Mouse (Mus musculus) liver, embryonic 11.5 days (tissue): ENCODE results near the gene Zfp82. TPM values are rescaled to one million over a fixed set of nuclear protein-coding genes. Genes with fewer than 3 reads are reported as not detected.

ENCODE experiments used
- ATAC-seq: fragments of 200-750 bp; cut with Nextera tagmentation; replicated peaks from 2 replicates; pipeline ENCODE4 v1.8.0; 2017; ENCODE audit warnings: moderate number of reproducible peaks, mild to moderate bottlenecking, moderate TSS enrichment, moderate library complexity; ENCODE audit not compliant: low FRiP score
- DNase-seq: peaks from one replicate; pipeline ENCODE4 v3.0.0-alpha.2; 2017; ENCODE audit warnings: low spot score
- H3K27ac ChIP-seq: fragments of 300-500 bp; sonication (generic); 2 replicates; pipeline ENCODE4 v1.5.1; 2014; ENCODE audit warnings: mild to moderate bottlenecking, low read depth, low read length, control low read depth
- H3K27me3 ChIP-seq: fragments of 300-500 bp; sonication (generic); replicated peaks from 2 replicates; pipeline ENCODE4 v1.6.1; 2014; ENCODE audit warnings: low read length, mixed read lengths; ENCODE audit not compliant: control insufficient read depth, insufficient read depth
- H3K36me3 ChIP-seq: fragments of 300-500 bp; sonication (generic); 2 replicates; pipeline ENCODE4 v1.6.1; 2014; ENCODE audit warnings: mild to moderate bottlenecking, low read length, moderate library complexity, mixed read lengths; ENCODE audit not compliant: control insufficient read depth, insufficient read depth
- H3K4me1 ChIP-seq: fragments of 300-500 bp; sonication (generic); replicated peaks from 2 replicates; pipeline ENCODE4 v1.6.1; 2014; ENCODE audit warnings: low read length, mixed read lengths; ENCODE audit not compliant: control insufficient read depth, insufficient read depth
- H3K4me2 ChIP-seq: fragments of 300-500 bp; sonication (generic); 2 replicates; pipeline ENCODE4 v1.6.1; 2014; ENCODE audit warnings: mild to moderate bottlenecking, control low read depth, moderate library complexity
- H3K4me3 ChIP-seq: fragments of 300-500 bp; sonication (generic); 2 replicates; pipeline ENCODE4 v1.5.1; 2014; ENCODE audit warnings: low read depth, low read length, control low read depth
- H3K9ac ChIP-seq: fragments of 300-500 bp; sonication (generic); 2 replicates; pipeline ENCODE4 v1.6.1; 2014; ENCODE audit warnings: low read depth, low read length, control low read depth
- H3K9me3 ChIP-seq: fragments of 300-500 bp; sonication (generic); 2 replicates; pipeline ENCODE4 v1.6.1; 2016; ENCODE audit warnings: low read length, inconsistent platforms, mixed read lengths; ENCODE audit not compliant: control insufficient read depth
- WGBS: fragments of 180-500 bp; shearing (Covaris S2); extraction: QIAGEN DNeasy Blood & Tissue Kit; methylation state at CpG from one replicate; pipeline ENCODE4 v1.1.7; 2014; 5-methylcytosine and 5-hydroxymethylcytosine counted together
- microRNA-seq: library from miRNA; unstranded; fragments of <30 nt; microRNA quantifications from one replicate; pipeline ENCODE4, GENCODE M21; 2017; ENCODE audit warnings: borderline number of aligned reads
- polyA plus RNA-seq: library from polyadenylated mRNA; unstranded; fragments of >200 nt; fragmentation: Nextera tagmentation; extraction: Ambion mirVana; gene quantifications from 2 replicates; pipeline ENCODE4 v1.2.1, GENCODE M21; 2014

Zfp82 gene
- polyA plus RNA-seq, 1 experiment from 2014 or later, result 3.9 TPM

DNA sequence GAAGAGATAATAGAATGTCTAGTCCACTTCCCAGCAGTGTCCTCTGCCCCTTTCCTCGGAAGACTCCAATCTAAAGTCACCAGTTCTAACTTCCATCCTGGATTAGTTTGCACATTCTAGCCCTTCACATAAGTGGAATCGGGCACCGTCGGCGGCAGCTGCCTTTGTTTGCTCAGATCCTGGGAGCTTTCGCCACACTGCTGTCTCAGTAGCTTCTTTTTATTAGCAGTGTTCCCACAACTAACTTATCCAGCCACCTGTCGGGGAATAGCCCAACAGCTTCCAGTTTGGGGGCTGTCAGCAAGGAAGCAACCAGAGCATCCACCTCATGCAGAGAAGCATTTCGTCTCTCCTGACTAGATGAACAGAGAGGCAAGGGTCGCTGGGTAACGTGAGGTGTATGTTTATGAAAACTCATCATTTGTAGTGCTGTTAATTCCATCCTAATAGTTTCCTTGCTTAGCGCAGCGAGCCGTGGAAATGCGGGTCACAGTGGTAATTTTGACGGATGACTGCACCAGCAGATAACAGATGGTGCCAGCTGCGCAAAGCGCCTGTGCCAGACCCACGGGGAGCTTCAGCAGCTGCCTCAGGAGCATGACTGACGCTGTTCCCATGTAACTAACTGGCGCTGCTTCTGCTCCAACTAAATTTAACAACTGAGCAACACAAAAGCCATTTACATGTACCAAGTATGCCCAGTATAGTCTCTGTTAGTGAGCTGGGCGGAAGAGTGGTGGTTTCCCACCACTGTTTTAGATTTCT, 63.2 kb downstream of the Zfp82 start:
- no peak for DNase-seq
- no peak overlapping the region for H3K4me3 ChIP-seq
- 80% methylated on average over 21 of the region's 21 CpGs for WGBS
- H3K4me2 ChIP-seq, result no peak overlapping the region
- ATAC-seq, result no peak
- no peak overlapping the region for H3K27ac ChIP-seq
- H3K36me3 ChIP-seq, result peaks cover 22% of the 10 kb centered on the region
- no peak overlapping the region for H3K9ac ChIP-seq
- H3K9me3 ChIP-seq, result no peaks in the 10 kb centered on the region
- H3K4me1 ChIP-seq, result no peaks in the 10 kb centered on the region
- H3K27me3 ChIP-seq, result no peaks in the 10 kb centered on the region

DNA sequence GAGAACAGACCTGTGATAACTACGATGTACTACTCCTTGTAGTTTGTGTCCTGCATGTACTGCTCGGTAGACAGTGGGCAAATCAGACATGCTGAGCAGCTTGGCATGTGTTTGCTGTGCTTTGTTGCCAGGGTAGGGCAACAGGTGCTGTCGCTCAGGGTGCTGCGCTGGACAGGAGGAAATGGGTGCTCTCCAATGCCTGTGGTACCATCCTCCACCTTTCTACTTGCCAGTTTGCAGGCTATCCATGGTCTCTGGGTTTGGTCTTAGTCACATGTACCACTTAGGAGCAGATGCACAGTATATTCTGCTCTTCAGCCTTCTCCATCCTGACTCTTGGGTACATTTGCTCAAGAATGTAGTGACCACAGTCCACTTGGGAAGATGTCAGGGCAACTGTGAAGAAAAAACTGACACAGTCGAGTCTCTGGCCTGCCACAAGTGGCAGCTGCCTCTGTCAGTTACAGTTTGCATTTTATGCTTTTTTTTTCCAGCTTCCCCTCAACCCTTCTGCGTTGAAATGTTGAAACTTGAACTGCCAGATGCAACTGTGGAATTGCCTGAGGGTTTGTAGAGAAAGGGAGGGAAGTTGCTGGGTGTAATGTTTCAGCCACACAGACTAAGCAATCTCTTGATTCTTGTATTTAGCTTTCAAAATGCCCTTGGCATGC, 64.5 kb downstream of the Zfp82 start:
- Histone ChIP-seq H3K27me3 (no peaks in the 10 kb centered on the region), H3K27ac (no peak overlapping the region), H3K4me1 (no peaks in the 10 kb centered on the region), H3K36me3 (peaks cover 19% of the 10 kb centered on the region; the same call in 1 of the 2 replicates), H3K4me2 (no peak overlapping the region), H3K4me3 (no peak overlapping the region), H3K9ac (no peak overlapping the region), H3K9me3 (no peaks in the 10 kb centered on the region)
- DNase-seq (no peak), ATAC-seq (no peak)
- WGBS, result 77% methylated on average over 6 of the region's 6 CpGs

GRCm38 (mm10) chr7:30007601-30008000, 65.1 kb downstream of the Zfp82 start:
- H3K9ac ChIP-seq, result no peak overlapping the region
- DNase-seq (no peak), ATAC-seq (no peak)
- no peak overlapping the region for H3K27ac ChIP-seq
- 93% methylated on average over 1 of the region's 1 CpGs for WGBS
- no peaks in the 10 kb centered on the region for H3K4me1 ChIP-seq
- no peaks in the 10 kb centered on the region for H3K27me3 ChIP-seq
- H3K9me3 ChIP-seq, result no peaks in the 10 kb centered on the region
- no peak overlapping the region for H3K4me3 ChIP-seq
- H3K36me3 ChIP-seq, result peaks cover 19% of the 10 kb centered on the region; the same call in 1 of the 2 replicates
- H3K4me2 ChIP-seq, result no peak overlapping the region

Small RNAs within 50 kb of the gene (microRNA-seq; reads per million reads assigned to microRNA genes)
- gene Gm23368, result not detected

Other genes starting within 250 kb of the Zfp82 start
- gene Zfp940, start 219.2 kb downstream of the Zfp82 start, polyA plus RNA-seq, result 3.9 TPM in 2 replicates
- gene Zfp420, start 212.9 kb downstream of the Zfp82 start, polyA plus RNA-seq, result 3.9 and 5.7 TPM in 2 replicates
- gene Zfp27, start 166.3 kb downstream of the Zfp82 start, polyA plus RNA-seq, result 4.9 and 5.8 TPM in 2 replicates
- 2.2 and 2.3 TPM in 2 replicates for gene Zfp383, start 164.7 kb downstream of the Zfp82 start, polyA plus RNA-seq
- gene Zfp74, start 118.8 kb downstream of the Zfp82 start, polyA plus RNA-seq, result 6.7 and 7.0 TPM in 2 replicates
- 23.6 and 25.3 TPM in 2 replicates for gene Zfp568, start 88.9 kb downstream of the Zfp82 start, polyA plus RNA-seq
- gene Zfp14, start 21.5 kb downstream of the Zfp82 start, polyA plus RNA-seq, result 1.4 and 1.8 TPM in 2 replicates
- 0.32 and 0.43 TPM in 2 replicates for gene Gm26920, start 17.5 kb upstream of the Zfp82 start, polyA plus RNA-seq
- 7.6 and 7.7 TPM in 2 replicates for gene Zfp566, start 17.6 kb upstream of the Zfp82 start, polyA plus RNA-seq
- 48.6 and 54.6 TPM in 2 replicates for gene Zfp260, start 21.9 kb upstream of the Zfp82 start, polyA plus RNA-seq
- gene Zfp382, start 49.0 kb upstream of the Zfp82 start, polyA plus RNA-seq, result 2.8 and 2.9 TPM in 2 replicates
- gene Zfp146, start 96.8 kb upstream of the Zfp82 start, polyA plus RNA-seq, result 7.5 and 8.8 TPM in 2 replicates
- gene Cox7a1, start 111.2 kb upstream of the Zfp82 start, polyA plus RNA-seq, result 4.7 and 5.1 TPM in 2 replicates
- gene Capns1, start 125.9 kb upstream of the Zfp82 start, polyA plus RNA-seq, result 45.1 and 54.9 TPM in 2 replicates
- 109 and 129 TPM in 2 replicates for gene Polr2i, start 159.0 kb upstream of the Zfp82 start, polyA plus RNA-seq
- 124 and 126 TPM in 2 replicates for gene Tbcb, start 159.4 kb upstream of the Zfp82 start, polyA plus RNA-seq
- gene Ovol3, start 162.8 kb upstream of the Zfp82 start, polyA plus RNA-seq, result not detected in 2 replicates
- gene Thap8, start 207.2 kb upstream of the Zfp82 start, polyA plus RNA-seq, result not detected in 2 replicates
- 15.3 and 16.0 TPM in 2 replicates for gene Wdr62, start 207.5 kb upstream of the Zfp82 start, polyA plus RNA-seq
- gene Clip3, start 218.8 kb upstream of the Zfp82 start, polyA plus RNA-seq, result 16.3 and 17.6 TPM in 2 replicates
- 38.7 and 43.4 TPM in 2 replicates for gene Alkbh6, start 235.8 kb upstream of the Zfp82 start, polyA plus RNA-seq
- 25.6 and 28.9 TPM in 2 replicates for gene Syne4, start 241.9 kb upstream of the Zfp82 start, polyA plus RNA-seq
- gene E130208F15Rik, start 248.8 kb upstream of the Zfp82 start, polyA plus RNA-seq, result not detected in 2 replicates